Mouse (Mus musculus): ENCODE results near the gene Trp53rka.
"Not testable (repeated sequence)": the region's sequence is repeated elsewhere in the genome, so short reads cannot be mapped to it uniquely, and the experiment has no call there.

The Trp53rka gene

DNA sequence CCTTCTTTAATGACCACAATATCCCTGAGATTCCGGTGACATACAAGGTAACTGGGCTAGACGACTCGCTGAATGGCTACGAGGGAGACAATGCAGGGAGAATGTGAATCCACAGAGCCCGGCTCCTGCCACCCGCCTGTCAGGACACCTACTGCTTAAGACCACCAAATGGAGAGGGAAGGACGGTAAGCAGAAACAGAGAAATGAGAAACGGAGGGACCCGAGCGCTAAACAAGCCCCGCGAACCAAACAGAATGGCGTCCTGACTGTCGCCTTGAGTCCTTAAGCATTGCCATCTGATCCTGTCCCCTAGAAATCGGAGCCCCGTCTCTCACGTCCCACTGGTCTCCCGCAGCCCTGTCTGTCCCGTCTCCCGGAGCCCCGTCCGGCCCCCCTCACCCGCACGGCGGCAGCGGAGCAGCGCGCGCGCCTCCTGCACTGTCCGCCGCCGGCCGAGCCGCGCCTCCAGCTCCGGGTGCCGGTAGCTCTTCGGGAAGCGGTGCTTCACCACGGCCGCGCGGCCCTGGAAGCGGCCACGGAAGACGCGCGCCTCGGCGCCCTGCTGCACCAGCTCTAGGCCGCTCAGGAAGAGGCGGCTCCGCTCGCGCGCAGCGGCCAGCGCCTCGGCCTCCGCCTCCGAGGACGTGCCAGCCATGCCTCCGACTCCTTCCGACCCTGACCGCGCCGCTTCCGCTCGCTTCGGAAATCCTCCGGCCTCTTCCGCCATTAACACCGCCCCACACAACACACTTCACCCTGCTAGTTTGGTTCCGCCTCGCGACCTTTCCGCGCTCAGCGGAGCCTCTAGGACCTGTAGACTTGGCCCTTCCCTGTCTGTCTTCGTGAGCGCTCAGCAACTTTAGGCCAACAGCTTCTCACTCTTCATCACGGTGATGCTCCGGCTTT lies at the start of gene Trp53rka:
Trp53rka (minus strand) TSS at position 677 of the 906 bp plus-strand sequence.
- DNase-seq (ENCODE audit: inconsistent age in 2 of 2, low spot score in 1 of 2) = peak; percentile 84 to 94

GRCm38 (mm10) chr2:165540975-165541374 lies 47.9 kb upstream of the Trp53rka start:
- no peak for DNase-seq (ENCODE audit: inconsistent age in 2 of 2, low spot score in 1 of 2)

- no peak for DNase-seq (ENCODE audit: inconsistent age in 2 of 2, low spot score in 1 of 2)
Observed at GRCm38 (mm10) chr2:165533789-165534188, 40.7 kb upstream of the Trp53rka start.

DNA sequence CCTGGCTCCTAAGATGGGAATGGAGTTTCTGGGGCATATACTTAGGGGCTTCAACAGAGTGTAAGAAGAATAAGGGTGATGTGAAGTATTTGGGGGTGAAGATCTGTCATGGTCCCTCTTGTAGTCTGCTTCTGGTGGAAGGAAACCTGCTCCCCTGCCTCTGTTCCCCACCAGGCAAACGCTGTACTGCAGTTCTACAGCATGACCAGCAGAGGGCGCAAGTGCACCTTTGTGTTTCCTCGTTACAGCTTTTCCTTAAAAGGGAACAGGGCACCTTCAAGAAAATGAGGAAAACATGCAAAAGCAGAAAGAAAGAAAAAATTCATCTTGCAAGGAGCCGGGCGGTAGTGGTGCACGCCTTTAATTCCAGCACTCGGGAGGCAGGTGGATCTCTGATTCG lies 36.0 kb upstream of the Trp53rka start:
- DNase-seq (ENCODE audit: inconsistent age in 2 of 2, low spot score in 1 of 2) = peak; percentile 29 to 79

DNA sequence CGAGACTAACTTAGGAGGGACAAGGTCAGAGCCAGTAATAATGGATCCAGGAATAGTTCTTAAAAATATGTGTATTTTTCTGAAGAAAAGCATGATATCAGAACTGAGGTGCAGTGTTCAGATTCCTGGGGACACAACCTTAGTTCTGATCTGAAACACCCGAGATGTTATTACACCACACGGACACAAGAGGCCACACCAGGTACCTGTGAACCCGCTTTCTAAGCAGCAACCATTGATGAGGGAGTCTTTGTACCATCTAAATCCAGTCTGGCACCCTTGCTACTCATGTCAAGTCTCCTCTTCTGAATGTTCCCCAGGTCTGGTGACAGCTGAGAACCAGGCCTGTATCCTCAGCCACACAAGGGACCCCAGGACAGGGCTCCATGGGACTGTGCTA lies 32.5 kb upstream of the Trp53rka start:
- no peak for DNase-seq (ENCODE audit: inconsistent age in 2 of 2, low spot score in 1 of 2)

- DNase-seq (ENCODE audit: inconsistent age in 2 of 2, low spot score in 1 of 2) = no peak
Observed at GRCm38 (mm10) chr2:165515178-165515728, 22.1 kb upstream of the Trp53rka start.

DNA sequence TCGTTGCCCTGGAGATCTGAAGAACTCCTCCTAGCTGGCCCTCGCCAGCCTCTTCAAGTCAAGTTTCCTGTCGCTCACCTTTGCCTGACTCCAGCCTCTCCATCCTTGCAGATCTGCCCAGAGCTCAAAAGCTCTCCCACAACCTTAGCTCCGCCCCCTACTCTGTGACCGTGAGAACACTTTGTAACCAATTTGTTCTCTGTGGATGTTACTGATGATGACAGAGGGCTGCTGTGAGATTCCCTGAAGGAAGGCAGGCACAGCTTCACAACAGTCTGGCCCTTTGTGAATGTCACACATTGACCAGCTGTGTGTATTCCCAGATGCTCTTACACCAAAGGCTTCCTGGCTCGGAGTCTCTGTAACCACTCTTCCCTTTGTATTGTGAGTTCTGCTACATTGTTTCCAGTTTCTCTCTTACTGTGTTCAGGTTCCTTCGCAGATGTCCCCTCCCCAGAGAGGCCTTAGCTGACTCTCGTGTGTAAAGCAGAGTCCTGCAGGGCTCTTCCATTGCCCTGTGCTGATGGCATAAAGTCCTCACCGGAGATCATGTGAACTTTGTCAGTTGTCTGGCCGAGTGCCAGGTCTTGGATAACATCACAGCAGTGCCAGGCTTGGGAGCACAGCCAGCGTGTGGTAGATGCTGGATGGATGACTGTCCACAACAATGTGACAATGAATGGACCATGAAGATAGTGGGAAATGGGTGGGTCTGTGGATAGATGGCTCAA lies 19.9 kb upstream of the Trp53rka start:
- peak; percentile 23 to 62 for DNase-seq (ENCODE audit: inconsistent age in 2 of 2, low spot score in 1 of 2)

DNA sequence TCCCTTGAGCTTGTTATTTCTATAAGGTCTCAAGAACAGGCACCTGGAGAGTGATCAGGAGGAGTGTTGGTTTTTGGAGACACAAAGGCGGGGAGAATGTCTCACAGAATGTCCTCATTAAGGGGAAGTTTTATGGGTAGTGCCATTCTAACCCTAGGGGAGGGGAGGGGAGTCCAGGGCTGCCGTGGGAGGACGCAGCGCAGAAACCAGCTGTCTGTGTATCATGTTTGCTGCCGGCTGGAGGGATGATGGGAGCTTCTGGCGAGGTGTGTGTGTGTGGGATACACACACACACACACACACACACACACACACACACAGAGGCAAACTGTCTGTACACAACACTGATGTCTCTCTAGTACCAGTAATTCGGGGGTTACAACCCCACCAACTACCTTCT lies 19.3 kb upstream of the Trp53rka start:
- no peak for DNase-seq (ENCODE audit: inconsistent age in 2 of 2, low spot score in 1 of 2)

GRCm38 (mm10) chr2:165511530-165511929 lies 18.4 kb upstream of the Trp53rka start:
- DNase-seq (ENCODE audit: inconsistent age in 2 of 2, low spot score in 1 of 2) = not testable (repeated sequence)

- DNase-seq (ENCODE audit: inconsistent age in 2 of 2, low spot score in 1 of 2) = not testable (repeated sequence)
Observed at GRCm38 (mm10) chr2:165510914-165511458, 17.9 kb upstream of the Trp53rka start.

- no peak for DNase-seq (ENCODE audit: inconsistent age in 2 of 2, low spot score in 1 of 2)
Observed at GRCm38 (mm10) chr2:165510466-165510865, 17.3 kb upstream of the Trp53rka start.

DNA sequence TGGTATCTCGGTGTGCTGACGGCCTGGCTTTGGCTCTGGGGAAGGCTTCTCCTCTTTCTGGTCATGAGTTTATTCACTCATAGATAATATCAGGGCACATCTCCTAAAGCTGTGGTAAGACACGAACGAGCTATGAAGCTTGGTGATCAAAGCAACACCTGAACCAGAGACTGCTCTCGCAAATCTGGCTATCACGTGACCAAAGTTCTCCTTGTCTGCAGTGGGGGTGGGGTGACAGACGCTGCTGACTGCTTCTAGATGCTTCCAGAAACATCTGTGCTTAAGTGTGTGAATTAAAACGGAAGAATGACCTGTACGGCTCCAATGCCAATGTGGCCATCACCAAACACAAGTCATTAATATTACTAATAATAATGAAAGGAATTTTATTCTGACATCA lies 16.6 kb upstream of the Trp53rka start:
- no peak for DNase-seq (ENCODE audit: inconsistent age in 2 of 2, low spot score in 1 of 2)

GRCm38 (mm10) chr2:165503259-165504203 lies 10.4 kb upstream of the Trp53rka start, which contains the start of gene Slc2a10:
TSS of gene Slc2a10 (plus strand) at chr2:165503787.
- DNase-seq (ENCODE audit: inconsistent age in 2 of 2, low spot score in 1 of 2) = peak; percentile 13 to 44

- no peak for DNase-seq (ENCODE audit: inconsistent age in 2 of 2, low spot score in 1 of 2)
Observed at GRCm38 (mm10) chr2:165498816-165499215, 5.7 kb upstream of the Trp53rka start.

GRCm38 (mm10) chr2:165497706-165498275 lies 4.7 kb upstream of the Trp53rka start:
- no peak for DNase-seq (ENCODE audit: inconsistent age in 2 of 2, low spot score in 1 of 2)

GRCm38 (mm10) chr2:165496251-165496650 lies 3.1 kb upstream of the Trp53rka start:
- DNase-seq (ENCODE audit: inconsistent age in 2 of 2, low spot score in 1 of 2) = peak; percentile 14 to 64

- DNase-seq (ENCODE audit: inconsistent age in 2 of 2, low spot score in 1 of 2) = no peak
Observed at GRCm38 (mm10) chr2:165494495-165494894, 1.4 kb upstream of the Trp53rka start.

- peak; percentile 15 to 55 for DNase-seq (ENCODE audit: inconsistent age in 2 of 2, low spot score in 1 of 2)
Observed at GRCm38 (mm10) chr2:165493587-165494210, 575 bp upstream of the Trp53rka start.

DNA sequence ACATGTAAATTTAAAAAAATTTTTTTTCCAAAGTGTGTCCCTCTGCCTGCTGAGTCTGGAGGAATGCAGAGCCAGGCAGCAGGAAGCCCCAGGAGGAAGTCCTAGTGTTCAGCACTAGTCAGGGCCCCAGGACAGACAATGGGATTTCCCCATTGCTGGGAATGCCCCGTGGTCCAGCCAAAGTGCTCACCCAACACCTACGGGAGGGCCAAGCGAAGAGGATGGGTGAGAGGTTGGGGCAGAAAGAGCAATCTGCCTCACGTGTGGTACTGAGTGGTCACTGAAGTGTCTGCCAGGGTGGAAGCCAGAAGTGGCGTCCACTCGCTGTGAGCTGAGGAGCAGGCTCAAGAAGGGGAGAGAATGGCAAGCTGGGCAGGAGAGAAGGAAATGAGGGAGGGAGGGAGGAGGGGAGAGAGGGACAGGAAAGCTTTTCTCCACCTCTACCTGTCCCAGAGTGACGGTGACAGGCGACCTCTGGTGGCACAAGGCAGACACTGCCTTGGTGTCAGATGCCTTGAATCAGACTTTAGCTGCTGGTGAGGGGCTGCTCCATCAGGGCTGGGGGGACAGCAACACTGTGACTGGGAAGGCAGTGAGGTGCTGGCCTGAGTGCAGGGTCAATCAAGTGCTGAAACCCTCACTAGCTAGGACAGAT lies 6.1 kb downstream of the Trp53rka start:
- DNase-seq (ENCODE audit: inconsistent age in 2 of 2, low spot score in 1 of 2) = peak; percentile 25 to 73

Measured in adrenal gland, adult (tissue).